Mouse (Mus musculus) lung, postnatal 25 days (tissue): ENCODE measurements around the gene E2f6.

Experiments used
- DNase-seq: peaks from one replicate; pipeline ENCODE4 v3.0.0; 2022; ENCODE audit warnings: low spot score

E2f6 gene

DNA sequence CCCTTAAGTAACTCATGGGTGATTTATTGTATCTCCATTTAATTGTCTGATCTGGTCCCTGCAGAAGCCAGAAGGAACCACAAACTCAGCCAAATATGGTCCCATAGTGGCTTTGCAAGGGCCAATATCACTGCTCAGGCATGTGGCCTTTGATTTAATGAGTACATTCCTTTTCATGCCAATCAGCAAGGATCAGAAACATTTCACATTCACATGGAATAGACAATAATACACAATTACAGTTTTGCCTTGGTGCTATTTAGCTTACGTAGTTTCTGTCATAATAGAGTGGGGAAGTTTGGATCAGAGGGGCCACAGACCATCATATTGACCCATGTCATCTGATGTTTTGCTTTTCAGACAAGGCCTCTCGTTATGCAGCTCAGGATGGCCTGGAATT, 37.7 kb downstream of the E2f6 start:
- no peak for DNase-seq

DNA sequence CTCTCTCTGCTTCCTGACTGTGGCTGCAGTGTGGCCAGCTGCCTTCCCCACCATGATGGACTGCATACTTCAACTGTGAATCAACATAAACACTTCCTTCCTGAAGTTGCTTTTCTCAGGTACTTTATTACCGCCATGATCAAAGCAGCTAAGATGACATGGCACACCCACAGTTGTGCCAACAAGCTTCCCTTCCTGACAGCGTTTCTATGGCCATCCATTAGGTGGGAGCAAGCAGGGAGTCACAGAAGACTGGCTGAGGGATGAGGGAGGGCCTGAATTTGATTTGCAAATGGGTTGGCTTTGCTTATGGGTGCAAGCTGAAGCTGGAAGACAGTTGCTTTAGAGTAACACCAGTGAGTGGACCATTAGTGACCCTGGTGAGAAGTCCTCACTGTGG, 39.1 kb downstream of the E2f6 start:
- no peak for DNase-seq

DNA sequence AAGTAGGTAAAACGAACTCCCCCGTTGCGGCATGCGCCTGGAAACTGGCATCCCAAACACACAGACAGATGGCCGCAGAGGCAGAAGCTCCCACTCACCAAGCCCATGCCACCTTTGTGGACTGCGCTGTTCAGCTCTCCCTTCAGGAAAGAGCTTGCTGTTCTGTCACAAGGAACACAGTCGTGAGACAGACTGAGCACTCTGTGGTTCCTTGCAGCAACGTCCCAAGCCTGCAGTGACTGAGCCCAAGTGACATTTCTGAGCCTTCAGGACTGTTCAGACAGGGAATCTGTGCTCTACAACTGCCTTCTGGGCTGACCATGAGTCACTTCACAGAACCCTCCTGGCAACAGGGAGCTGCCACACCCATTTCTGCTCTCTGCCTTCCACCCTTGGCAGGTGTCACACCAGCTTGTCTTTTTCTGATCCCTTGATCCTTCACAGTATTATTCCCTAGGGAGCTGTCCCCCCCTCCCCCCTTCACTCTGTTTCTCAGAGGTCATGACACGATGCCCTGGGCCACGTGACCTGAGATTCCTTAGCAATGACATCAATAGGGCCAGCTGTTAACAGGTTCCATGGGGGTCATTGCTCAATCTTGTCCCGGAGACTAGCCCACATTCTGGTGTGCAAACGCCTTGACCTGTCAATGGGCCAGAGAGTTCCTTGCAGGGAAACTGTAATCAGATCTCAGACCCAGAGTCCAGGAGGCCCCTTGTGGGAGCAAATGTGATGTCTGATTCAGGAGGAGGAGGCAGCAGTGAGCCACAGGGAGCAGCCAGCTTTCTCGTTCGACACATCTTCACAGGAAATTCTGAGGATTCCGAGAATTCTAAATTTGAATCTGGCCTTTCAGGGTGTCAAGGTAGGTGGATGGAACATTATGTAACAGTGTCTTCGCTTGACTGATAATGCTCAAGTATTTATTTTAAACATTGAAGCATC, 39.9 kb downstream of the E2f6 start:
- DNase-seq = peak; percentile 74

DNA sequence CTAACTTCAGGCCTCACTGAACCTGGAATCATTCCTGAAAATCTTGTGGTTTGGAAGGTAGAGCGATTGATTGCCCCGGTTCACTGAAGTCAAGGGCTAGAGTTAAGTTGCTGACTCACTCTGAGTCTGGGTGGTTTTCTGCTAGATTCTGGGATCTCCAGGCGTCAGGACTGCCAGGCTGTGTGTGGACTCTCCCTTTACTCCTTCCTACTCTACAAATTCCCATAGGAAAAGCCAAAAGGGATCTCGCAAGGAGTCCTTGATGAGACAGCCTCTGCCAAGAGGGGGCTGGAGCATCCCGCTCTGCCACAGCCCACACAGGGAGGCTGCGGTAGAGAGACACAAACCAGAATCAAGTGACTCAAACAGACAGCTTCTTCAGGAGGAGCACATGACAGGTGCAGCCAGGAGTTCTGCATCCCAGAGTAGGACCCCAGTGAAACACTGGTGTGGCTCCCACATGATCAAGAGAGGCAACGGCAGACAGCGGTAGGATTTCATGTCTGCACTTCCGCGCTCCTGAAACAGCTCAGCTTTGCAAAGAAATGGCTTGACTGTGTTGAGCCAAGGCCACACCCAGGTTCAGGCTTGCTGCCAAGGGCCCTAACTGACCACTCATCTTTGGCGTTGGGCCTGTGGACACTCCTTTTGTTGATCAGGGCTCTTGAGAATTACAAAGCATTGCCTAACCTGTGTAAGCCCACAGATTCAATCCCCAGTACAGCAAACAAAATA, 42.8 kb downstream of the E2f6 start:
- peak; percentile 90 for DNase-seq

DNA sequence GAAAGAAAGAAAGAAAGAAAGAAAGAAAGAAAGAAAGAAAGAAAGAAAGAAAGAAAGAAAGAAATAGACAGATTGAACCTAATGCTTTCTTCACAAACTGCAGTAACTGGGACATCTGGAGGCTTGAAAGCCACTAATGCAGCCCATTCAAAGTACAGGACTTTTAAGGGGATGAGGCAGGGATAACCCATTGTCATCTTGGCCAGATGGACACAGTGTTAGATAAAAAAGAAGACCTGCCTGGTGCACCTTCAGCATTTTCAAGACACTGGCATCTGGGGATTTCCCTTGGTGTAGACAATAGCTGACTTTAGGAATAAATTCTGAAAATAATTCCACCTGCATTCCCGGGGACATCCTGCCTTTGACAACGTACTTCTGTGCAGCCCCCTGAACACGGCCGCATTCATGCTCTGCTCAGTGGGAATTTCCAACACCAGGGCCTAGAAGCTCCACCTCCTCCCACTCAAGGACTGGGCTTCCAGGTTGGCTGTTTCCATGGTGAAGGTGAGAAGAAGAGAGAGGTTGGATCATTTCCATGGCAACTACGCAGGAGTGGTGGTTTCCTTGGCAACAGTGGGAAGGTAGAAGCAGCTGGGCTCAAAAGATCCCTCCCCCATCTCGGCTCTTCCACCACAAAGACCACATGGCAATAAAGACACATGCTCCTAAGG, 45.0 kb downstream of the E2f6 start:
- peak; percentile 51 for DNase-seq

DNA sequence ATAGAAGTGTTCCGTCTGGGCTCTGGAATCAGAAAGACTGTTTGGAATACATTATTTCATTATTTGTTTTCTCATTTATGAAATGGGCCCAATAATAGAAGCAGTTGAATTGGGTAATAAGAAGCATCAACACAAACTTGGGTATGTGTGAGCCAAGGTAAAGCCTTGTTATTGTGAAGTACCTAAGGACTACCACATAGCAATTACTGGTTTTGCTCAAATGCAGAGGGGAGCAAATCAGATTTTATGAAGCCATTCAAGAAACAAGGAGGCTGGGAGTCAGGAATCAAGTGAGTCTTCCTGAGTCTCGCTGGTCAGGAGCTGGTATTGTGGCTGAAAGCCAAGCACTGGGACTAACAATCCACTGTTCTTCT, 45.5 kb downstream of the E2f6 start:
- no peak for DNase-seq

DNA sequence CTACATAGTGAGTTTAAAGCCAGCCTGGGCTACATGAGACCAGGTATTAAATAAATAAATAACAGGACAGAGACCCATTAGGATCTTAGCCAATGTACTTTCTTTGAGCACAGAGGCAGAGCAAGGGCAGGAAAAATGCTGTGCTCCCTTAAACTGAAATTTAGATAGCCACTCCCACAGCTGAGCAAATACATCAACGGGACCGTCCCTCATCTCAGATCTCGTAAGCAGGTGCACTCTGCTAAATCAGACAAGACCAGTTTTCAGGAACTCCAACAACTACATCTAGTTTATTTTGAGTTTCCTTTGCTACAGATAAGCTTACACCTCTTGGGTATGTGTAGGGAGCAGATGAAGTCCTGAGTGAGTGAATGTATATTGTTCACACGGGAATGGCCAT, 47.3 kb downstream of the E2f6 start:
- DNase-seq = no peak

DNA sequence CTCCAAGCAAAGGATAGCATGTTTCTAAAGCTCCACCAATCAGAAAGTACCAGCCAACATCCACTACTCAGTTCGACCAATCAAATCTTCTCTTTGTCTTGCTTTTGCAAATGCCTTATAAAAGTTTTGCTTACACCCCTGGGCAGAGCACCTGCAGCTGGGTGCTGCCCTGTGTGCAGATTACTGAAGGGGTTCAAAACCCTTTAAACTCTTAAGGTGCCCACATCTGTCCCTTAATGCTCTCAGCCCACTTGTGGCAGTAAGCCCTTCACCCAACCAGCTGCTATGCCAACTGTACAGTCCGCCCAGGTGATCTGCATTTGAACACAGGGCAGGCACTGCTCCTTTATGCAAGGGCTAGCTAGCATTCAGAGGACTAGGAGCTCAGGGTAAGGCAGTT, 49.0 kb downstream of the E2f6 start:
- DNase-seq = no peak

DNA sequence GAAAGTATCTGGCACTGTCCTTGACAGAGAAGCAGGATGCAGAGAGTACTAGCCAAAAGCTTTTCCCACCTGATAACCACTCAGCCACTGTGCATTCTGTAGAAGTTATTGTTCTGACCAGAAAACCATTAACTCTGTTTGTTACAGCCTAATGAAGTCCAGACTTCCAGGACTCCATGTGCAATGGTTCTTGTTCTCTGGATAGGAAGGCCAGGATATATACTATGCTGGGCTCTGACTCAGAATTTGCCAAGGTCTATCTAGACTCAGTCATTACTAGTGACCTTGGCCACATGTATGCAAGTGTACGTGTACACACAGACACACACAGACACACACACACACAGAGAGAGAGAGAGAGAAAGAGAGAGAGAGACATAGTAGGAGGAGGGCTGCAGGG, 49.8 kb downstream of the E2f6 start:
- DNase-seq = no peak

DNA sequence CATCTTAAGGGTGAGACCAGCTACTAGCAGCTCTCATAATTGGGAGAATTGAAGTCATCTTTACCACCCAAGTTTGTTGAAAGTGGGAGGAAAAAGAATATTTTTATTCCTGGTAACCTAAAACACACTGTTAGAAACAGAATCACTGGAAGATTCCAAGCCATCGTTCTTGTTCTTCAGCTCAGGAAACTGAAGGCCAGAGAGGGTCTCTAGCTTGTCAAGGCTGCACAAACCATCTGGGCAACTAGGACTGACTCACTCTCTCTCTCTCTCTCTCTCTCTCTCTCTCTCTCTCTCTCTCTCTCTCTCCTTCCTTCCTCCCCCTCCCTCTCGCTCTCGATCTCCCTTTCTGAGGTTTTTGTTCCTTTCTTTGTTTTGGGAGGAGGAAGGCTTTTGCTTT, 50.2 kb downstream of the E2f6 start:
- no peak for DNase-seq

DNA sequence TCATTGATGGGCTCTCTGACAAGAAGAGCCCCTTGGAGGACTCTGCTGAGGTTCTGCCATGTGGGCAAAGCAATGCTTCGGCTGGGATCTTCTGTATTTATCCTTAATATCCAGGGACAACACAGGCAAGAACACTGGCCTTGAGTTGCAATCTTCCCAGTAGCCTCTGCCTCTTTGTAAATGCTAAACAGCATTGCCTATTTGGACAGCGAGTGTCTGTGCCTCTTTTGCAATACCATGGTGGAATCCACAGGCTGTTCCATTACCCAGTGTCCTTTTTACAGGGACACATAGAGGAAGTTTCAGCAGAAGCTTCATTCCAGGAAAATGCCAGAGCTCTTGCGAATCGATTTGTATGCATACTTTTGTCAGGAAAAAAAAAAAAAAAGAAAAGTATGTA, 53.7 kb downstream of the E2f6 start:
- DNase-seq = peak; percentile 50

DNA sequence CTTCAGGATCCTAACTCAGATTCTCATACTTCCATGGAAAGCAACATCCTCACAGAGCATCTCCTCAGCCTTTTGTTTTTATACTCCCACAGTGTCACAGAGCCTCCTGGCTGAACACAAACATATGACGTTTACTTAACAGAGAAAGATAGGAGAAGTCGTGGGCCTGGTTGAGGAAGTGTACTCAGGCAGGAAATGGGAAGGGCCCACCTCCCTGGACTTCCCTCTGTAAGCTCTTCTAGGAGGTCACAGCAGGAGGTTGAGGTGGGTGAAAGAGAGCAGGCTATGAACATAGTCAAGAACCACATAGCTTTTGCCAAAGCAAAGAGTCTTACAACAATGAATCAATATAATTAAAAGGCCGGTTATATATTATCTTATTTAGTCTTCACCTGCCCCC, 55.1 kb downstream of the E2f6 start:
- DNase-seq = peak; percentile 66

DNA sequence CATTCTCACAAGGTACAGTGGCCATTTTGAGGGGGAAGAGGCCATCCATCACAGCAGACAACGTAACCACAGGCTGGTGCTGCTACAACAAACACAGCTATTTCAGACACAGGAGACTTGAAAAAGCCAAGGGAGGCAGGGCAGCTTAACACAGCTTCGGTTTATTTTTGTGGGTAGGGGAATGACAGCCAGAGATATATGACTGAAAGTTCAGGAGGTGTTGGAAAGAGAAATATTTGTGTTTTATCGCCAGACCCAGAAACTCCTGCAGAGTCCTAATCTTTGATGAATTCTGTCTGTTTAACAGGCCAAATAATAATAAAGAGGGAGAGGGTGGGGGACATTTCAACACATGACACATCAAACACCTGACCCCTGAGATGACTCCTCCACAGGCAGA, 55.7 kb downstream of the E2f6 start:
- DNase-seq = no peak

DNA sequence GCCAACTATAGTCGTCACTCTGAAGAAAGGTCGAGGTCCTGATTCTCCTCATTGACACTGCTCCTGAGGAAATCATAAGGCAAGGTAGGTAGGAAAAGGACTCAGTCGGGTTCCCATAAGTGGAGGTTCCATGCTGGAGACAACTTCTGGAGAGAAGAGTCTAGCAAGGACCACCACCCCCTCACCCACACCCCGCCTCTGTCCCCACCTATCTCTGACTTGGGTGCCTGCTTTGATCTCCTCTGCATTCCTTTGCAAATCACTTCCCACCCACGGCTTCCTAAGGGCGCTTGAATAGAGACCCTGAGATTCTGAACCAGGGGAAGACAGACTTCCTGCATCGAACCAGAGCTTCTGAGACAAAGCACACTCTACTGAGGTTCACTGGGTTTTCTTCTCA, 56.5 kb downstream of the E2f6 start:
- no peak for DNase-seq

DNA sequence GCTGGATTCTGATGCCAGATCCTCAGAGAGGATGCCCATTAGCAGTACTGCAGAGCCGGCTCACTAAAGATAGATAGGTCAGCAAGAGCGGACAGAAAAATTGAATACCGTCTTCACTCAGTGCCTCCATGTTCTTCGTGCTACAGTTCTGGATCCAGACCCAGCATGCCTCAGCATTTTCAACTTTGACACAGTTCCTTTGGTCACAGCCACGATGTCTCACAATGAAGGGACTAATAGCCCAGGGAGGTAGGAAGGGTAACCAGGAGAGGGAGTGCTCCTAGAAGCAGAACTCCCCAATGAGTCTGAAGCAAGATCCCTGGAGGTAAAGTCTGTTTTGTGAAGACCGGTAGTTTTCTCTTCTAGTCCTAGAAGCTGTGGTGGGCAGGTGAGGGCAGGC, 57.9 kb downstream of the E2f6 start:
- DNase-seq = no peak

DNA sequence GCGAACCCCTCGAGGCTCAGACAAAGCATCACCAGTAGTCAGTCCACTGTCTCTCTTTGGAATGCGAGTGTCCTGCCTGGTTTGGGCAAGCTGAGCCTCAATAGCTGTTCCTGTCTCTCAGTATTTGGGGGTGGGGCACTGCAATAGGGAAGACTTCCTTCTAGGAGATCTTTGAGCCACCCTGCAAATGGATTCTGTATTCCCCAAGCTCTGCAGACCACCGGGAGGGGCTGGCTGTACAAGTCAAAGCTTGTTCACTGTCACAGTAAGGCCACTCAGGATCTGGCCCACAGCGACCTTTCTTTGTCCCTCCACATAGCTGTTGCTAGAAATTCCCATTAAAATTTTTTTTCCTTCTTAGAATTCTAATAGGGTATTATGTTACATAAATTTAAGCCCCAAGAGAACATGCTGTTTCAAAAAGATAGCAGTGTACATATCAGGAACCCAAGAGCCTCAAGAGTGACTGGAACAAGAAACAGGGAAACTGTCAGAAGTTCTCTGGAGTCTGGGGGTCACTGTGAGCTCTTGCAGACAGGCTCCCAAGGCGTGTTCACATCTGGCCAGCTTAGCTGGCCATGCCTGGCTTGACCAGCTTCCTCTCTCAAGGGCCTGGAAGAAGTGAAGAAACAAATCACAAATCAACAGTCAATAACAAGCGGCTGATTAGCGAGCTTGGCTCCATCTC, 58.5 kb downstream of the E2f6 start:
- DNase-seq = no peak

DNA sequence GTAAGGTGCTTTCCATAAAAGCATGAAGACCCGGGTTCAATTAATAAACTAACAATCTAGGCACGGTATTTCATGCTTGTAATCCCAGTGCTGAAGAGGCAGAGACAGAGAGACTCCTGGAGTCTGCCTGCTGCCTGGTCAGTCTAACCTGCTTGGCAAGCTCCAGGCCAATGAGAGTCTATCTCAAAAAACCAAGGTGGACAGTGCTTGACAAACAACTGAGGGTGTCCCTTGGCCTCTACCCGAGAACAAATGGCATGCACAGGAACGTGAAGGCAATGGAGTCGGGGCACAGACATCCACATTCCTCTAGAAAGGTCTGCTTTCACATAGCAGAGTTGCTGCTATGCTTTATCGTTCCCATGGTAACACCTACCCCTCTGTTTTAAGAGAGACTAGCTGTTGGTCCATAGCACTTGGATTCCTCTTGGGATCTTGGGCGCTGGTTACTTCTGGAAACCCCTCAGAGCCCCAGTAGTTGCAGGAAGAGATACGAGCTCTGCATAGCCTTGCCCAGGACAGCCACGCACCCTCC, 59.2 kb downstream of the E2f6 start:
- DNase-seq = no peak

DNA sequence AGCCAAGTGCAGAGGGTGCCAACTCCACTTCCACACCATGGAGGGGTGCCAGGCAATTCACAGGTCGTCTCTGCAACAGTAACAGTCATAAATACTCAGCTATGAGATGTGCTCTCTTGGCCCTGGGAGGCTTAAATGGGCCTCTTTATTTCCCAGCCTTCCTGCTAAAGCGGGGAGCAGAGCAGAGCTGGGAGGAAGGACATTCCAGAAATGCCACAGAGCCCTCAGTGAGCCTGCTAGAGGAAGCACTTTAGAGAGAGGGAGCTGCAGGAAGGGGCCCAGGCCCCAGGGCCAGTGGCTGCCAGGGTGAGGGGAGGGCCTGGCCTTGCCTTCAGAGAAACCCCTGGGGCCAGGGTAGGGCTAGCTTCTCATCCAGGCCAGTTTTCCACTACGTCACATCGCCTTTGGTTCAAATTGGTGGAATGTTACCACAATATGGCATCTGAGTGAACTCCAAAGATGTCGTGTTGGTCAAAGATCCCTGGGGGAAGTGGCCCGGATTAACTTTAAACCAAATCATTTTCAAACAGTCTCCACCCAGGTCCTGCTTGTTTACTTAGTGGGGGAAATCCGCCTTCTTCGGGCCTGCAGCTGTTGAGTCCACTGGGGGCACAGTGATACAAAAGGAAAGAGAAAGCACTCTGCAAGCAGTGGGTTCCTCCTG, 59.8 kb downstream of the E2f6 start:
- peak; percentile 81 for DNase-seq

DNA sequence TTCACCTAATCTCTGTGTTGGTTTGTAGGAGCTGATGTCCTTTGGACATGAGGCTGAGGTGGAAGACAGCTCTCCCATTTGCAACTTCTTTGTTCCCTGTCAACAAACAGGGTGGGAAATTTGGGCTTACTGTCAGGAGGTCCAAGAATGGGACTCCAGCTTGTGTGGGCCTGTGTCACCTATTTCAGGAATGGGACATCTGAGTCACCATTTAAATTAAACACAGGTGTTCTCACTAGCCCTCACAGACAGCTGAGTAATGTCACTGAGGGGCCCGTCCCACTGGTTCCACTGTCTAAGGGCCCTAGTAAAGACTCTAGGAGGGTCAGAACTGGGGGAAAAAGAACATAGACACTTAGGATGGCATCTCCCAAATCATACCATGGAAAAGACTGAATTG, 61.2 kb downstream of the E2f6 start:
- DNase-seq = no peak

DNA sequence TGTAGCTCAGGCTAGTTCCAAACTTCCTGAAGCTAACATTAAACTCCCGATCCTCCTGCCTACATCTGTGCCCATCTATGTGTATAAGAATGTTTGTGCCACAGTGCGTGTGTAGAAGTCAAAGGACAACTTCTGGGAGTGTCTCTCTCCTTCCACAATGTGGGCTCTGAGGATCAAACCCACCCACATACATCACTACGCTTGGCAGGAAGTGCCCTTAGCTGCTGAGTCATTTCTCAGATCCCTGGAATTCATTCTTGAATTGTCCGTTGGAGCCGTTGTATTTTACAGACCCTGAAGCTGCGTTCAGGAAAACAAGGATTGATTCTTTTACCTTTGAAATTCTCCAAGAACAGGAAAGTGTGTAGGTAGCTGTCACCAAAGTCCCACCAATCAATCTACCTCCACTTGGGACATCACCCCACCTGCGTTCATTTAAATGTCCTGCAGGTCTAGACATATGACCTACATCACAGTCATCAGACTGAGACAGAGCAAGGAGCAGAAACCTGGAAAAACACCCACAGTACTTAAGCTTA, 62.2 kb downstream of the E2f6 start:
- DNase-seq = no peak

DNA sequence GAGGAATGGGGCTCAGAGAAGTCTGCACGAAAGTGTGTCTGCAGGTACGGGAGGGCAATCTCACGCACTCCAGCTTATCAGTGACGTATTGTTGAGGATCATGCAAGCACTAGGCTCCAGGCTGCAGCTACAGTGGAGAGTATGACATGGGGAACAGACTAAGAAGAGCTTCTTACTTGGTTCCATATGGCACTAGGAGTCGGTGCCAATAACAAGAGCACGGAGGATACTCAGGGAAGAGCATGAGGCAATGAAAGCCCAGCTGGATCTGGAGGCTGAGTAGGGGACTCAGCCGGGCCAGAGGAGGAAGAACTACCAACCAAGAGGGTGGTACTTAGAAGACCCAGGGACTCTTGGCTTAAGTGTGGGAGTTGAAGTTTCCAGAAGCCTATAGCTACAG, 62.8 kb downstream of the E2f6 start:
- no peak for DNase-seq
